Mouse (Mus musculus) C2C12 (cell line): ENCODE results near the gene Nat9.

Source experiments
- CTCF ChIP-seq: IDR thresholded peaks from one replicate; pipeline ENCODE4 v1.5.1; 2011; ENCODE audit not compliant: control insufficient read depth, insufficient read depth, insufficient read length
- MYOD1 ChIP-seq: IDR thresholded peaks from one replicate; pipeline ENCODE4 v1.6.1; 2011; ENCODE audit warnings: low read depth; ENCODE audit not compliant: control insufficient read depth, insufficient read length
- MYOG ChIP-seq: IDR thresholded peaks from one replicate; pipeline ENCODE4 v1.6.1; 2011; ENCODE audit not compliant: control insufficient read depth, insufficient read length; ENCODE audit errors: extremely low read depth

DNA sequence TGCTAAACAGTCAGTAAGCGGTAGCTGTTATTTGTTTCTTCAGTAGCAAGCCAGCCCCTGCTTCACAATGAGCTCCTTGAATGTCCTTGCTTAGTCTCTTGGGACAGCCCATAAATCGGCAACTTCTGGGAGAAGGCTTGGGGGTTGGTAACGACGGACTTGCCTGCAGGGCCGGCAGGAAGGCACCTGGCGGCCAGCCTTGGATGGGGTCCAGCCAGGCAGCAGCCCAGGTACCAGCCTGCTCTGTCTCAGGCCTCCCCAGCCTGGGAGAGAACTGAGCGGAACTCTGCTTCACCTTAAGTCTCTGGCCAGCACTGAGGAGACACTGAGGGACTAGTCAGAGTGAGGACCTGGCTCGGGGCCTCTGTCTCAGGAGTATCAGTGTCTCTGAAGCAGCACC is 16.5 kb downstream of the Nat9 start:
- TF ChIP-seq CTCF (no peak), MYOD1 (no peak), MYOG (no peak)
